Mouse (Mus musculus): ENCODE data around the gene Nipsnap2.

GRCm38 (mm10) chr5:129742903-129743488 is 18.1 kb downstream of the Nipsnap2 start:
- TF ChIP-seq CTCF (IDR thresholded peaks at IDR 0.05; ENCODE audit: insufficient read depth, low read depth, low read length) = no peak
- TF ChIP-seq POLR2A (IDR thresholded peaks at IDR 0.05; ENCODE audit: insufficient read depth, low read depth, low read length) = no peak
